Mouse (Mus musculus): Measurements from ENCODE around the gene Epb41l3. TPM values are rescaled to one million over a fixed set of nuclear protein-coding genes. Genes with fewer than 3 reads are reported as not detected.
"Not testable (repeated sequence)": the region's sequence is repeated elsewhere in the genome, so short reads cannot be mapped to it uniquely, and the experiment has no call there.

Epb41l3 gene
- polyA plus RNA-seq, 1 experiment from 2014 or later: 52.1 TPM

GRCm38 (mm10) chr17:69103326-69103725 is 27.8 kb downstream of the Epb41l3 start:
- no peak for ATAC-seq (ENCODE audit: low read depth)
- H3K4me3 ChIP-seq (ENCODE audit: low read length): no peak overlapping the region
- H3K9me3 ChIP-seq (ENCODE audit: control insufficient read depth, low read length): no peaks in the 10 kb centered on the region
- no peaks in the 10 kb centered on the region for H3K36me3 ChIP-seq (ENCODE audit: control insufficient read depth, insufficient read depth, low read length)
- H3K4me1 ChIP-seq (replicated peaks; ENCODE audit: control insufficient read depth, insufficient read depth, low read length): no peaks in the 10 kb centered on the region; the same call in 1 of the 2 replicates
- no peak overlapping the region for H3K9ac ChIP-seq (ENCODE audit: low read length)
- no peaks in the 10 kb centered on the region; the same call in 1 of the 2 replicates for H3K27me3 ChIP-seq (ENCODE audit: control insufficient read depth, insufficient read depth, low read depth, low read length)
- WGBS: 75% methylated on average over 8 of the region's 8 CpGs
- H3K27ac ChIP-seq (ENCODE audit: low read length): no peak overlapping the region
- no peak overlapping the region for H3K4me2 ChIP-seq (ENCODE audit: low read depth, low read length)

- Histone ChIP-seq H3K27ac (ENCODE audit: low read length) (no peak overlapping the region), H3K4me1 (replicated peaks; ENCODE audit: control insufficient read depth, insufficient read depth, low read length) (no peaks in the 10 kb centered on the region; the same call in 1 of the 2 replicates), H3K9me3 (ENCODE audit: control insufficient read depth, low read length) (no peaks in the 10 kb centered on the region), H3K27me3 (ENCODE audit: control insufficient read depth, insufficient read depth, low read depth, low read length) (no peaks in the 10 kb centered on the region; the same call in 1 of the 2 replicates), H3K4me3 (ENCODE audit: low read length) (peak overlapping the region; percentile 15; the same call in 1 of the 2 replicates), H3K9ac (ENCODE audit: low read length) (peak overlapping the region; percentile 13), H3K4me2 (ENCODE audit: low read depth, low read length) (peak overlapping the region; percentile 39), H3K36me3 (ENCODE audit: control insufficient read depth, insufficient read depth, low read length) (no peaks in the 10 kb centered on the region)
- 17% methylated on average over 14 of the region's 14 CpGs for WGBS
- peak; percentile 54; the same call in 1 of the 2 replicates for ATAC-seq (ENCODE audit: low read depth)
Measured at GRCm38 (mm10) chr17:69105035-69105798, 29.7 kb downstream of the Epb41l3 start.

- Histone ChIP-seq H3K9me3 (ENCODE audit: control insufficient read depth, low read length) (no peaks in the 10 kb centered on the region), H3K9ac (ENCODE audit: low read length) (no peak overlapping the region), H3K4me3 (ENCODE audit: low read length) (no peak overlapping the region), H3K36me3 (ENCODE audit: control insufficient read depth, insufficient read depth, low read length) (no peaks in the 10 kb centered on the region), H3K4me2 (ENCODE audit: low read depth, low read length) (peak overlapping the region; percentile 39), H3K27me3 (ENCODE audit: control insufficient read depth, insufficient read depth, low read depth, low read length) (no peaks in the 10 kb centered on the region; the same call in 1 of the 2 replicates), H3K4me1 (replicated peaks; ENCODE audit: control insufficient read depth, insufficient read depth, low read length) (no peaks in the 10 kb centered on the region; the same call in 1 of the 2 replicates), H3K27ac (ENCODE audit: low read length) (no peak overlapping the region)
- 24% methylated on average over 5 of the region's 5 CpGs for WGBS
- peak; percentile 41; the same call in 1 of the 2 replicates for ATAC-seq (ENCODE audit: low read depth)
Measured at GRCm38 (mm10) chr17:69105799-69106401, 30.4 kb downstream of the Epb41l3 start.

- Histone ChIP-seq H3K4me2 (ENCODE audit: low read depth, low read length) (no peak overlapping the region), H3K4me1 (replicated peaks; ENCODE audit: control insufficient read depth, insufficient read depth, low read length) (no peaks in the 10 kb centered on the region; the same call in 1 of the 2 replicates), H3K9me3 (ENCODE audit: control insufficient read depth, low read length) (no peaks in the 10 kb centered on the region), H3K4me3 (ENCODE audit: low read length) (no peak overlapping the region), H3K9ac (ENCODE audit: low read length) (no peak overlapping the region), H3K36me3 (ENCODE audit: control insufficient read depth, insufficient read depth, low read length) (no peaks in the 10 kb centered on the region), H3K27ac (ENCODE audit: low read length) (no peak overlapping the region), H3K27me3 (ENCODE audit: control insufficient read depth, insufficient read depth, low read depth, low read length) (no peaks in the 10 kb centered on the region; the same call in 1 of the 2 replicates)
- 58% methylated on average over 6 of the region's 6 CpGs for WGBS
- no peak for ATAC-seq (ENCODE audit: low read depth)
Measured at GRCm38 (mm10) chr17:69109216-69109615, 33.7 kb downstream of the Epb41l3 start.

- Histone ChIP-seq H3K4me3 (ENCODE audit: low read length) (no peak overlapping the region), H3K4me2 (ENCODE audit: low read depth, low read length) (no peak overlapping the region), H3K27ac (ENCODE audit: low read length) (no peak overlapping the region), H3K9me3 (ENCODE audit: control insufficient read depth, low read length) (no peaks in the 10 kb centered on the region), H3K4me1 (replicated peaks; ENCODE audit: control insufficient read depth, insufficient read depth, low read length) (no peaks in the 10 kb centered on the region), H3K36me3 (ENCODE audit: control insufficient read depth, insufficient read depth, low read length) (no peaks in the 10 kb centered on the region), H3K9ac (ENCODE audit: low read length) (no peak overlapping the region), H3K27me3 (ENCODE audit: control insufficient read depth, insufficient read depth, low read depth, low read length) (no peaks in the 10 kb centered on the region)
- ATAC-seq (ENCODE audit: low read depth): no peak
- WGBS: 48% methylated on average over 2 of the region's 2 CpGs
Measured at GRCm38 (mm10) chr17:69112232-69112631, 36.7 kb downstream of the Epb41l3 start.

GRCm38 (mm10) chr17:69119183-69119582 is 43.7 kb downstream of the Epb41l3 start:
- no peak overlapping the region for H3K4me2 ChIP-seq (ENCODE audit: low read depth, low read length)
- H3K4me1 ChIP-seq (replicated peaks; ENCODE audit: control insufficient read depth, insufficient read depth, low read length): peaks cover 5% of the 10 kb centered on the region; the same call in 1 of the 2 replicates
- H3K9me3 ChIP-seq (ENCODE audit: control insufficient read depth, low read length): no peaks in the 10 kb centered on the region
- 67% methylated on average over 8 of the region's 8 CpGs for WGBS
- no peak overlapping the region for H3K9ac ChIP-seq (ENCODE audit: low read length)
- no peaks in the 10 kb centered on the region for H3K36me3 ChIP-seq (ENCODE audit: control insufficient read depth, insufficient read depth, low read length)
- no peaks in the 10 kb centered on the region for H3K27me3 ChIP-seq (ENCODE audit: control insufficient read depth, insufficient read depth, low read depth, low read length)
- H3K4me3 ChIP-seq (ENCODE audit: low read length): no peak overlapping the region
- H3K27ac ChIP-seq (ENCODE audit: low read length): no peak overlapping the region
- ATAC-seq (ENCODE audit: low read depth): no peak

- Histone ChIP-seq H3K9ac (ENCODE audit: low read length) (no peak overlapping the region), H3K27ac (ENCODE audit: low read length) (no peak overlapping the region), H3K4me3 (ENCODE audit: low read length) (peak overlapping the region; percentile 16), H3K4me2 (ENCODE audit: low read depth, low read length) (peak overlapping the region; percentile 45), H3K27me3 (ENCODE audit: control insufficient read depth, insufficient read depth, low read depth, low read length) (no peaks in the 10 kb centered on the region), H3K9me3 (ENCODE audit: control insufficient read depth, low read length) (no peaks in the 10 kb centered on the region), H3K4me1 (replicated peaks; ENCODE audit: control insufficient read depth, insufficient read depth, low read length) (peaks cover 5% of the 10 kb centered on the region; the same call in 1 of the 2 replicates), H3K36me3 (ENCODE audit: control insufficient read depth, insufficient read depth, low read length) (no peaks in the 10 kb centered on the region)
- 2% methylated on average over 19 of the region's 19 CpGs for WGBS
- ATAC-seq (ENCODE audit: low read depth): peak; percentile 74
Measured at GRCm38 (mm10) chr17:69120533-69121358, 45.3 kb downstream of the Epb41l3 start.

- WGBS: 11% methylated on average over 6 of the region's 6 CpGs
- H3K4me3 ChIP-seq (ENCODE audit: low read length): peak overlapping the region; percentile 13; the same call in 1 of the 2 replicates
- not testable (repeated sequence) for H3K4me1 ChIP-seq (replicated peaks; ENCODE audit: control insufficient read depth, insufficient read depth, low read length); H3K9me3 ChIP-seq (ENCODE audit: control insufficient read depth, low read length); H3K9ac ChIP-seq (ENCODE audit: low read length); H3K36me3 ChIP-seq (ENCODE audit: control insufficient read depth, insufficient read depth, low read length); H3K27ac ChIP-seq (ENCODE audit: low read length); H3K27me3 ChIP-seq (ENCODE audit: control insufficient read depth, insufficient read depth, low read depth, low read length)
- H3K4me2 ChIP-seq (ENCODE audit: low read depth, low read length): peak overlapping the region; percentile 42
- peak; percentile 41; the same call in 1 of the 2 replicates for ATAC-seq (ENCODE audit: low read depth)
Measured at GRCm38 (mm10) chr17:69122403-69122802, 46.9 kb downstream of the Epb41l3 start.
